Mouse (Mus musculus) R1 (cell line): ENCODE measurements around the gene Nlrp1b.

Experiments used
- DNase-seq: peaks from one replicate; pipeline ENCODE4 v3.0.0-alpha.2; 2018; ENCODE audit warnings: low read depth, low spot score

The Nlrp1b gene

GRCm38 (mm10) chr11:71230684-71231480 is at the start of gene Nlrp1b:
Nlrp1b (minus strand) TSS chr11:71230733.
- DNase-seq, result no peak

- DNase-seq, result no peak
Measured at GRCm38 (mm10) chr11:71261036-71261435, 30.5 kb upstream of the Nlrp1b start.

GRCm38 (mm10) chr11:71251333-71251732 is 20.8 kb upstream of the Nlrp1b start:
- no peak for DNase-seq

- DNase-seq, result no peak
Measured at GRCm38 (mm10) chr11:71224614-71225013, 5.9 kb downstream of the Nlrp1b start.

GRCm38 (mm10) chr11:71202703-71203102 is 27.8 kb downstream of the Nlrp1b start:
- DNase-seq, result no peak

- no peak for DNase-seq
Measured at GRCm38 (mm10) chr11:71199349-71199748, 31.2 kb downstream of the Nlrp1b start.

GRCm38 (mm10) chr11:71169633-71170032 is 60.9 kb downstream of the Nlrp1b start:
- DNase-seq, result no peak

GRCm38 (mm10) chr11:71164139-71164538 is 66.4 kb downstream of the Nlrp1b start:
- no peak for DNase-seq

- DNase-seq, result no peak
Measured at GRCm38 (mm10) chr11:71159439-71160136, 70.9 kb downstream of the Nlrp1b start.

- DNase-seq, result no peak
Measured at GRCm38 (mm10) chr11:71155272-71155671, 75.3 kb downstream of the Nlrp1b start.

- no peak for DNase-seq
Measured at GRCm38 (mm10) chr11:71144661-71145060, 85.9 kb downstream of the Nlrp1b start, which contains the start of gene Nlrp1a. Nlrp1a (minus strand) TSS chr11:71144704.

- no peak for DNase-seq
Measured at GRCm38 (mm10) chr11:71142031-71142430, 88.5 kb downstream of the Nlrp1b start.

- no peak for DNase-seq
Measured at GRCm38 (mm10) chr11:71107128-71107527, 123.4 kb downstream of the Nlrp1b start.

- no peak for DNase-seq
Measured at GRCm38 (mm10) chr11:71106261-71107021, 124.1 kb downstream of the Nlrp1b start.

- DNase-seq, result no peak
Measured at GRCm38 (mm10) chr11:71103931-71104330, 126.6 kb downstream of the Nlrp1b start.
